Mouse (Mus musculus) neural tube, postnatal 0 days (tissue): ENCODE data around the gene Itgb3bp. TPM values are rescaled to one million over a fixed set of nuclear protein-coding genes. Genes with fewer than 3 reads are reported as not detected.

Experiments used
- polyA plus RNA-seq: library from polyadenylated mRNA; unstranded; fragments of >200 nt; fragmentation: Nextera tagmentation; extraction: Ambion mirVana; gene quantifications from 2 replicates; pipeline ENCODE4 v1.2.1, GENCODE M21; 2015

The Itgb3bp gene
- 10.0 and 10.6 TPM in 2 replicates for polyA plus RNA-seq

DNA sequence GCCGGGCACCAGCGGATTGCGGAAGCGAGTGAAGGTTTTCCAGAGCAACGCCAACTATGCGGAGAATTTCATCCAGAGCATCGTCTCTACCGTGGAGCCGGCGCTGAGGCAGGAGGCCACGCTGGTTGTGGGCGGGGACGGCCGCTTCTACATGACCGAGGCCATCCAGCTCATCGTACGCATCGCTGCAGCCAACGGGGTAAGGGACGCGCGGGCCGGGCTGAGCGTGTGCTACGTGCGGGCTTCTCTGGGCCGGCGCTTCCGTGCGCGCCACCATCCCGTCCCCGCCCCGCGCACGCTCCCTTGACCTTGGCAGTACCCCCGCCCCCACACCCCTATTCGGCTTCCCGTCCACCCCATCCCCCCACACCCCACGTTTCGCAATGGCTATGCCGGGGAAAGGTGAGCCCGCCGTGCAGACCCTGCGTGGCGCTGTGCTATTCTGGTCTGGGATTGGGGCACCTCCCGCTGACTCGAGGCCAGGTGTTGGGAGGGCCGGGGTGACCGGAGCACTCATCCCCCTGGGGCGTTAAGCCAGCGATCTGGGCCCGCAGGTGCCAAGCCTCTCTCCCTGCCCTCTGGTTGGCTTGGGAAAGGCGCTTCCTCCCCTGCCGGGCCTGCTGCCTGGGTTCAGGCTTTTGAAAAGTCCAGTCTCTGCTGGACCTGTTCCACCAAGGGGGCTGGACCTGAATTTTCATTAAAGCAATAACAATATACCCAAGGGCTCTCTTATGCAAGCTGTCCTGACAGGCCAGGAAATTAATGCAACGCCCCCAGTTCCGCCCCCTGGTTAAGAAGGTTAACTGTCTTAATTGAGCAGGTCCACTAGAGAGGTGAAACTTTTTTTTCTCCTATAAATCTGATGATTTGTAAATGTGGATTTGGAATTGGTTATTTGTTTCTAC is at the start of gene Itgb3bp:
Itgb3bp (minus strand) TSS at position 201 of the 905 bp plus-strand sequence.

GRCm38 (mm10) chr4:99929149-99929612 is 432 bp downstream of the Itgb3bp start, which contains the start of gene Pgm1:
Pgm1 (plus strand) TSS chr4:99929414.

GRCm38 (mm10) chr4:99829094-99830073 is 100.2 kb downstream of the Itgb3bp start, which contains the start of gene Efcab7:
Efcab7 (plus strand) TSS chr4:99829198.

Other genes with a start within 250 kb of the Itgb3bp start
- gene Alg6, start 214.1 kb downstream of the Itgb3bp start, polyA plus RNA-seq: 15.2 and 16.1 TPM in 2 replicates
- gene Efcab7, start 100.6 kb downstream of the Itgb3bp start, polyA plus RNA-seq: 5.6 and 7.0 TPM in 2 replicates
- gene Pgm1, start 399 bp downstream of the Itgb3bp start, polyA plus RNA-seq: 108 and 111 TPM in 2 replicates
- gene Ror1, start 166.0 kb upstream of the Itgb3bp start, polyA plus RNA-seq: 0.89 and 1.1 TPM in 2 replicates